In genomic region chr3:95942749-95943148, GRCm38 (mm10) we compare ENCODE assay signal across 25 mouse cellular contexts. TPM values are rescaled to one million over a fixed set of nuclear protein-coding genes. Genes with fewer than 3 reads are reported as not detected.
DNase-seq lines count a peak whose midpoint lies in the region; ATAC-seq lines count a peak whose summit lies in the region.
"Had no signal": no experiment of that assay in that cellular context is flagged by ENCODE, and none has a peak within 500 bp of the region (broad histone marks: within the 10 kb centered on the region; RNA-seq: fewer than 3 reads in every experiment).

No protein-coding gene starts in this region.

- peaks cover 25% of the 10 kb centered on the region for H3K36me3 ChIP-seq in hindbrain, embryonic 11.5 days (ENCODE audit: control insufficient read depth, insufficient read depth, low read length)
- peaks cover 70% of the 10 kb centered on the region for H3K36me3 ChIP-seq in hindbrain, embryonic 13.5 days
- H3K36me3 ChIP-seq in kidney, embryonic 16.5 days (ENCODE audit: insufficient read depth, low read length): peaks cover 65% of the 10 kb centered on the region
- H3K36me3 ChIP-seq in intestine, embryonic 16.5 days (ENCODE audit: control insufficient read depth, insufficient read depth, low read length): peaks cover 25% of the 10 kb centered on the region

- no peaks in the 10 kb centered on the region for H3K9me3 ChIP-seq in hindbrain, embryonic 11.5 days (ENCODE audit: control insufficient read depth, low read length)
- H3K9me3 ChIP-seq in hindbrain, embryonic 13.5 days: no peaks in the 10 kb centered on the region
- H3K9me3 ChIP-seq in kidney, embryonic 16.5 days (ENCODE audit: low read length): no peaks in the 10 kb centered on the region
- H3K9me3 ChIP-seq in intestine, embryonic 16.5 days (ENCODE audit: control insufficient read depth, low read length): no peaks in the 10 kb centered on the region
- H3K9me3 ChIP-seq: embryonic facial prominence, embryonic 15.5 days; G1E; hindbrain, embryonic 12.5 days; intestine, embryonic 15.5 days; liver, embryonic 15.5 days; midbrain, embryonic 10.5 days had no signal

- 0 out of 2 replicates have a peak, but pooled peaks have one; percentile 12 for ATAC-seq in hindbrain, embryonic 11.5 days (ENCODE audit: low FRiP score)
- ATAC-seq in hindbrain, embryonic 13.5 days (ENCODE audit: low FRiP score): no peak
- ATAC-seq in kidney, embryonic 16.5 days (ENCODE audit: low FRiP score, low TSS enrichment): peak; percentile 91
- no peak for ATAC-seq in intestine, embryonic 16.5 days
- ATAC-seq: activated CD4-positive, CD25-positive, alpha-beta regulatory T cell, adult 4 months; intestine, embryonic 15.5 days had no signal

- H3K4me3 ChIP-seq in hindbrain, embryonic 11.5 days (ENCODE audit: low read depth, low read length): no peak overlapping the region
- H3K4me3 ChIP-seq in hindbrain, embryonic 13.5 days: no peak overlapping the region
- no peak overlapping the region for H3K4me3 ChIP-seq in kidney, embryonic 16.5 days (ENCODE audit: low read length)
- no peak overlapping the region for H3K4me3 ChIP-seq in intestine, embryonic 16.5 days (ENCODE audit: low read length)
- H3K4me3 ChIP-seq: embryonic facial prominence, embryonic 15.5 days; heart, adult 2 months; hindbrain, embryonic 12.5 days; intestine, embryonic 15.5 days; layer of hippocampus, adult 2 months; left cerebral cortex, adult 2 months; liver, embryonic 15.5 days; midbrain, embryonic 10.5 days had no signal

- no peaks in the 10 kb centered on the region for H3K4me1 ChIP-seq in hindbrain, embryonic 11.5 days (replicated peaks; ENCODE audit: control insufficient read depth, insufficient read depth, low read length)
- H3K4me1 ChIP-seq in hindbrain, embryonic 13.5 days (replicated peaks): no peaks in the 10 kb centered on the region
- no peaks in the 10 kb centered on the region; the same call in 1 of the 2 replicates for H3K4me1 ChIP-seq in kidney, embryonic 16.5 days (ENCODE audit: insufficient read depth, low read length)
- H3K4me1 ChIP-seq in intestine, embryonic 16.5 days (ENCODE audit: control insufficient read depth, insufficient read depth, low read length): no peaks in the 10 kb centered on the region
- H3K4me1 ChIP-seq: embryonic facial prominence, embryonic 15.5 days; hindbrain, embryonic 12.5 days; intestine, embryonic 15.5 days; liver, embryonic 15.5 days; midbrain, embryonic 10.5 days had no signal

- no peaks in the 10 kb centered on the region for H3K27me3 ChIP-seq in hindbrain, embryonic 11.5 days (ENCODE audit: control insufficient read depth, insufficient read depth, low read length)
- H3K27me3 ChIP-seq in hindbrain, embryonic 13.5 days: no peaks in the 10 kb centered on the region
- H3K27me3 ChIP-seq in kidney, embryonic 16.5 days (ENCODE audit: insufficient read depth, low read length): no peaks in the 10 kb centered on the region
- no peaks in the 10 kb centered on the region for H3K27me3 ChIP-seq in intestine, embryonic 16.5 days (replicated peaks; ENCODE audit: control insufficient read depth, insufficient read depth, low read length)
- H3K27me3 ChIP-seq: embryonic facial prominence, embryonic 15.5 days; hindbrain, embryonic 12.5 days; intestine, embryonic 15.5 days; liver, embryonic 15.5 days had no signal

- H3K9ac ChIP-seq in hindbrain, embryonic 11.5 days (ENCODE audit: low read depth, low read length): no peak overlapping the region
- no peak overlapping the region for H3K9ac ChIP-seq in hindbrain, embryonic 13.5 days
- no peak overlapping the region for H3K9ac ChIP-seq in kidney, embryonic 16.5 days (replicated peaks; ENCODE audit: low read length)
- no peak overlapping the region for H3K9ac ChIP-seq in intestine, embryonic 16.5 days (ENCODE audit: low read depth, low read length)
- H3K9ac ChIP-seq: embryonic facial prominence, embryonic 15.5 days; hindbrain, embryonic 12.5 days; intestine, embryonic 15.5 days; liver, embryonic 15.5 days had no signal

- H3K4me2 ChIP-seq in hindbrain, embryonic 11.5 days (replicated peaks; ENCODE audit: low read depth, low read length): no peak overlapping the region
- H3K4me2 ChIP-seq in hindbrain, embryonic 13.5 days: no peak overlapping the region
- H3K4me2 ChIP-seq in kidney, embryonic 16.5 days (replicated peaks; ENCODE audit: low read depth, low read length): no peak overlapping the region
- no peak overlapping the region for H3K4me2 ChIP-seq in intestine, embryonic 16.5 days (ENCODE audit: low read depth, low read length)
- H3K4me2 ChIP-seq: embryonic facial prominence, embryonic 15.5 days; hindbrain, embryonic 12.5 days; intestine, embryonic 15.5 days; liver, embryonic 15.5 days had no signal

- H3K27ac ChIP-seq in hindbrain, embryonic 11.5 days (ENCODE audit: low read depth, low read length): no peak overlapping the region
- H3K27ac ChIP-seq in hindbrain, embryonic 13.5 days: no peak overlapping the region
- H3K27ac ChIP-seq in kidney, embryonic 16.5 days (ENCODE audit: low read length): peak overlapping the region; percentile 2; the same call in 1 of the 2 replicates
- no peak overlapping the region for H3K27ac ChIP-seq in intestine, embryonic 16.5 days (ENCODE audit: low read length)
- H3K27ac ChIP-seq: embryonic facial prominence, embryonic 15.5 days; heart, adult 2 months; hindbrain, embryonic 12.5 days; intestine, embryonic 15.5 days; layer of hippocampus, adult 2 months; left cerebral cortex, adult 2 months; liver, embryonic 15.5 days; midbrain, embryonic 10.5 days had no signal

- no peak for DNase-seq in hindbrain, embryonic 11.5 days (ENCODE audit: low spot score)
- DNase-seq in testis, postnatal 10 days (ENCODE audit: low spot score): peak; percentile 32
- DNase-seq in testis, postnatal 14 days (ENCODE audit: low spot score): no peak
- no peak for DNase-seq in layer of hippocampus, postnatal 10 days (ENCODE audit: low spot score in 2 of 2)
- no peak for DNase-seq in neural tube, embryonic 10.5 days (ENCODE audit: extremely low spot score, low spot score)
- DNase-seq: adrenal gland, postnatal 14 days; B cell, adult 2 months; cerebellum, adult 11-12 months; cerebellum, postnatal 25 days; gastrocnemius, postnatal 10 days; heart, adult 2 months; lung, postnatal 10 days; thymus, adult 18-20 months had no signal

- 91% methylated on average over 6 of the region's 6 CpGs for WGBS in hindbrain, embryonic 11.5 days
- 84% methylated on average over 6 of the region's 6 CpGs for WGBS in hindbrain, embryonic 13.5 days
- WGBS in kidney, embryonic 16.5 days: 78% methylated on average over 6 of the region's 6 CpGs
- 88% methylated on average over 6 of the region's 6 CpGs for WGBS in intestine, embryonic 16.5 days

RNA-seq across cellular contexts. Expression of gene Anp32e, which starts 13.7 kb away (rescaled TPM):
- 114 and 133 TPM in 2 replicates for polyA plus RNA-seq in hindbrain, embryonic 11.5 days (2014; fragmentation: Nextera tagmentation; extraction: Ambion mirVana)
- polyA plus RNA-seq in hindbrain, embryonic 13.5 days (2015; fragmentation: Nextera tagmentation; extraction: Ambion mirVana): 167 and 175 TPM in 2 replicates
- 206 and 252 TPM in 2 replicates for polyA plus RNA-seq in kidney, embryonic 16.5 days (2015; fragmentation: Nextera tagmentation; extraction: Ambion mirVana)
- 140 and 150 TPM in 2 replicates for polyA plus RNA-seq in intestine, embryonic 16.5 days (2015; fragmentation: Nextera tagmentation; extraction: Ambion mirVana)
- 100 to 1,000 TPM; 103 to 105 TPM for total RNA-seq in layer of hippocampus, postnatal 10 days (2021)

RNA-seq across cellular contexts. Expression of gene Car14, which starts 38.3 kb away (rescaled TPM):
- polyA plus RNA-seq in hindbrain, embryonic 11.5 days (2014; fragmentation: Nextera tagmentation; extraction: Ambion mirVana): 26.5 and 27.8 TPM in 2 replicates
- 6.5 and 10.9 TPM in 2 replicates for polyA plus RNA-seq in hindbrain, embryonic 13.5 days (2015; fragmentation: Nextera tagmentation; extraction: Ambion mirVana)
- polyA plus RNA-seq in kidney, embryonic 16.5 days (2015; fragmentation: Nextera tagmentation; extraction: Ambion mirVana): 21.0 and 22.5 TPM in 2 replicates
- 0.76 and 1.1 TPM in 2 replicates for polyA plus RNA-seq in intestine, embryonic 16.5 days (2015; fragmentation: Nextera tagmentation; extraction: Ambion mirVana)
- total RNA-seq in layer of hippocampus, postnatal 10 days (2021): 1 to 10 TPM; 2.5 to 4.4 TPM
- polyA plus RNA-seq: activated CD4-positive, CD25-positive, alpha-beta regulatory T cell, adult 4 months; G1E had no signal

RNA-seq across cellular contexts. Expression of gene Aph1a, which starts 49.0 kb away (rescaled TPM):
- polyA plus RNA-seq in hindbrain, embryonic 11.5 days (2014; fragmentation: Nextera tagmentation; extraction: Ambion mirVana): 28.5 and 34.0 TPM in 2 replicates
- polyA plus RNA-seq in hindbrain, embryonic 13.5 days (2015; fragmentation: Nextera tagmentation; extraction: Ambion mirVana): 32.4 and 40.8 TPM in 2 replicates
- polyA plus RNA-seq in kidney, embryonic 16.5 days (2015; fragmentation: Nextera tagmentation; extraction: Ambion mirVana): 41.3 and 44.1 TPM in 2 replicates
- polyA plus RNA-seq in intestine, embryonic 16.5 days (2015; fragmentation: Nextera tagmentation; extraction: Ambion mirVana): 47.7 and 55.6 TPM in 2 replicates
- total RNA-seq in layer of hippocampus, postnatal 10 days (2021): 100 to 1,000 TPM in 1 of 2 experiments, 10 to 100 TPM in 1; 97.7 to 102 TPM

RNA-seq across cellular contexts. Expression of gene BC028528, which starts 50.9 kb away (rescaled TPM):
- polyA plus RNA-seq in hindbrain, embryonic 11.5 days (2014; fragmentation: Nextera tagmentation; extraction: Ambion mirVana): 11.0 and 11.2 TPM in 2 replicates
- 19.4 and 21.2 TPM in 2 replicates for polyA plus RNA-seq in hindbrain, embryonic 13.5 days (2015; fragmentation: Nextera tagmentation; extraction: Ambion mirVana)
- polyA plus RNA-seq in kidney, embryonic 16.5 days (2015; fragmentation: Nextera tagmentation; extraction: Ambion mirVana): 38.8 and 45.7 TPM in 2 replicates
- polyA plus RNA-seq in intestine, embryonic 16.5 days (2015; fragmentation: Nextera tagmentation; extraction: Ambion mirVana): 18.4 and 19.8 TPM in 2 replicates
- 10 to 100 TPM in 1 of 2 experiments, 1 to 10 TPM in 1; 9.4 to 10.2 TPM for total RNA-seq in layer of hippocampus, postnatal 10 days (2021)
- polyA plus RNA-seq: G1E had no signal

RNA-seq across cellular contexts. Expression of gene Plekho1, which starts 53.1 kb away (rescaled TPM):
- polyA plus RNA-seq in hindbrain, embryonic 11.5 days (2014; fragmentation: Nextera tagmentation; extraction: Ambion mirVana): 70.0 and 73.7 TPM in 2 replicates
- 59.5 and 65.4 TPM in 2 replicates for polyA plus RNA-seq in hindbrain, embryonic 13.5 days (2015; fragmentation: Nextera tagmentation; extraction: Ambion mirVana)
- 29.0 and 32.8 TPM in 2 replicates for polyA plus RNA-seq in kidney, embryonic 16.5 days (2015; fragmentation: Nextera tagmentation; extraction: Ambion mirVana)
- 17.3 and 17.7 TPM in 2 replicates for polyA plus RNA-seq in intestine, embryonic 16.5 days (2015; fragmentation: Nextera tagmentation; extraction: Ambion mirVana)
- 10 to 100 TPM; 50.2 to 56.5 TPM for total RNA-seq in layer of hippocampus, postnatal 10 days (2021)

Comparison
In these comparisons a context has a peak if more than half of its experiments do, and no peak if none do; other contexts are left out.
1. ATAC-seq: peak in hindbrain, embryonic 11.5 days (single experiment) and kidney, embryonic 16.5 days (single experiment); none in hindbrain, embryonic 13.5 days (single experiment) and intestine, embryonic 16.5 days (single experiment).